In the genomic region with DNA sequence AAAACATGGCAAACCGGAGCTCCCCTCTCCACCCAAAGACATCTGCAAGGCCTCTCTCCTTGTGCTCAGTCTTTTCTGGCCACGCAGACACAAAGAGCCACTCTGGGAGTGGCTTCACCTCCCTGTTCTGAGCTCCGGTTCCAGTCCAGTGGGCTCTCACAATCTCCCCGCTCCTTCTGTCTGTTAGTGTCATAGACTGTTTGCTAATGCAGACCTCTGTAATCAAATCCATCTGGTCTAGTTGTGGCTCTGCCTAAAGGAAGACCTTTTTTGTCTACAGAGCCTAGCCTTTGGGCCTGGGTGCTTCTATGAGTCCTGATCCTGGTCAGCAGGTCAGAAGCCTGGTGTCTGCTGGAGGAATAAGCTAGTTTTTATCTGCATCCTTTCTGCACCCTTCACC, we compare ENCODE assay signal across 31 mouse cellular contexts. TPM values are rescaled to one million over a fixed set of nuclear protein-coding genes. Genes with fewer than 3 reads are reported as not detected.
DNase-seq lines count a peak whose midpoint lies in the region; ATAC-seq and TF ChIP-seq lines count a peak whose summit lies in the region.
"Had no signal": no experiment of that assay in that cellular context is flagged by ENCODE, and none has a peak within 500 bp of the region (broad histone marks: within the 10 kb centered on the region; RNA-seq: fewer than 3 reads in every experiment).

No protein-coding gene starts in this region.

- H3K9me3 ChIP-seq in hindbrain, embryonic 10.5 days: no peaks in the 10 kb centered on the region
- H3K9me3 ChIP-seq in hindbrain, embryonic 16.5 days (ENCODE audit: control insufficient read depth, low read length): no peaks in the 10 kb centered on the region
- H3K9me3 ChIP-seq in midbrain, embryonic 10.5 days (replicated peaks): no peaks in the 10 kb centered on the region
- no peaks in the 10 kb centered on the region for H3K9me3 ChIP-seq in midbrain, embryonic 15.5 days
- no peaks in the 10 kb centered on the region for H3K9me3 ChIP-seq in embryonic facial prominence, embryonic 14.5 days (ENCODE audit: control insufficient read depth, low read length)
- no peaks in the 10 kb centered on the region for H3K9me3 ChIP-seq in stomach, postnatal 0 days (ENCODE audit: control insufficient read depth, low read length)
- H3K9me3 ChIP-seq: embryonic facial prominence, embryonic 12.5 days; forebrain, embryonic 12.5 days; hindbrain, embryonic 13.5 days; liver, embryonic 12.5 days; midbrain, embryonic 13.5 days; neural tube, embryonic 15.5 days had no signal

- peaks cover 20% of the 10 kb centered on the region for H3K27me3 ChIP-seq in hindbrain, embryonic 10.5 days (ENCODE audit: insufficient read depth, poor library complexity, severe bottlenecking)
- peaks cover 4% of the 10 kb centered on the region; the same call in 1 of the 2 replicates for H3K27me3 ChIP-seq in hindbrain, embryonic 16.5 days (replicated peaks; ENCODE audit: control insufficient read depth, insufficient read depth, low read length)
- H3K27me3 ChIP-seq in midbrain, embryonic 10.5 days (ENCODE audit: low read depth, poor library complexity, severe bottlenecking): peaks cover 31% of the 10 kb centered on the region
- peaks cover 6% of the 10 kb centered on the region; the same call in 1 of the 2 replicates for H3K27me3 ChIP-seq in midbrain, embryonic 15.5 days (replicated peaks)
- H3K27me3 ChIP-seq in embryonic facial prominence, embryonic 14.5 days (replicated peaks; ENCODE audit: control insufficient read depth, insufficient read depth, low read length): no peaks in the 10 kb centered on the region
- H3K27me3 ChIP-seq in stomach, postnatal 0 days (ENCODE audit: control insufficient read depth, insufficient read depth, low read length): no peaks in the 10 kb centered on the region
- H3K27me3 ChIP-seq: embryonic facial prominence, embryonic 12.5 days; neural tube, embryonic 15.5 days had no signal

- no peaks in the 10 kb centered on the region for H3K36me3 ChIP-seq in hindbrain, embryonic 10.5 days
- H3K36me3 ChIP-seq in hindbrain, embryonic 16.5 days (ENCODE audit: control insufficient read depth, insufficient read depth, low read length): no peaks in the 10 kb centered on the region
- H3K36me3 ChIP-seq in midbrain, embryonic 10.5 days: no peaks in the 10 kb centered on the region
- H3K36me3 ChIP-seq in midbrain, embryonic 15.5 days (replicated peaks): no peaks in the 10 kb centered on the region
- H3K36me3 ChIP-seq in embryonic facial prominence, embryonic 14.5 days (ENCODE audit: control insufficient read depth, insufficient read depth, low read length): no peaks in the 10 kb centered on the region
- no peaks in the 10 kb centered on the region for H3K36me3 ChIP-seq in stomach, postnatal 0 days (ENCODE audit: control insufficient read depth, insufficient read depth, low read length)
- H3K36me3 ChIP-seq: embryonic facial prominence, embryonic 12.5 days; forebrain, embryonic 12.5 days; hindbrain, embryonic 13.5 days; liver, embryonic 12.5 days; midbrain, embryonic 13.5 days; neural tube, embryonic 15.5 days had no signal

- H3K9ac ChIP-seq in hindbrain, embryonic 16.5 days (ENCODE audit: low read depth, low read length): no peak overlapping the region
- H3K9ac ChIP-seq in midbrain, embryonic 15.5 days: no peak overlapping the region
- H3K9ac ChIP-seq in embryonic facial prominence, embryonic 14.5 days (ENCODE audit: low read depth, low read length): no peak overlapping the region
- no peak overlapping the region for H3K9ac ChIP-seq in stomach, postnatal 0 days (ENCODE audit: low read length)
- H3K9ac ChIP-seq: embryonic facial prominence, embryonic 12.5 days; forebrain, embryonic 12.5 days; hindbrain, embryonic 13.5 days; liver, embryonic 12.5 days; liver, postnatal 0 days; midbrain, embryonic 13.5 days; neural tube, embryonic 15.5 days had no signal

- peaks cover 54% of the 10 kb centered on the region for H3K4me1 ChIP-seq in hindbrain, embryonic 10.5 days (replicated peaks)
- peaks cover 12% of the 10 kb centered on the region for H3K4me1 ChIP-seq in hindbrain, embryonic 16.5 days (ENCODE audit: control insufficient read depth, insufficient read depth, low read depth, low read length)
- peaks cover 56% of the 10 kb centered on the region for H3K4me1 ChIP-seq in midbrain, embryonic 10.5 days
- H3K4me1 ChIP-seq in midbrain, embryonic 15.5 days: peaks cover 18% of the 10 kb centered on the region
- H3K4me1 ChIP-seq in embryonic facial prominence, embryonic 14.5 days (ENCODE audit: control insufficient read depth, insufficient read depth, low read length): peaks cover 23% of the 10 kb centered on the region
- H3K4me1 ChIP-seq in stomach, postnatal 0 days (replicated peaks; ENCODE audit: control insufficient read depth, insufficient read depth): 0 out of 2 replicates have a peak, but pooled peaks cover 3% of the 10 kb centered on the region

- peak overlapping the region; percentile 77 for H3K27ac ChIP-seq in hindbrain, embryonic 10.5 days
- H3K27ac ChIP-seq in hindbrain, embryonic 16.5 days (ENCODE audit: low read depth, low read length): no peak overlapping the region
- H3K27ac ChIP-seq in midbrain, embryonic 10.5 days (replicated peaks): peak overlapping the region; percentile 73
- H3K27ac ChIP-seq in midbrain, embryonic 15.5 days: no peak overlapping the region
- H3K27ac ChIP-seq in embryonic facial prominence, embryonic 14.5 days (replicated peaks; ENCODE audit: low read depth, low read length): no peak overlapping the region
- H3K27ac ChIP-seq in stomach, postnatal 0 days (replicated peaks): 0 out of 2 replicates have a peak overlapping the region, but pooled peaks have one; percentile 13
- H3K27ac ChIP-seq: embryonic facial prominence, embryonic 12.5 days; forebrain, embryonic 12.5 days; hindbrain, embryonic 13.5 days; liver, embryonic 12.5 days; midbrain, embryonic 13.5 days; neural tube, embryonic 15.5 days had no signal

- TF ChIP-seq CTCF in stomach, postnatal 0 days (IDR thresholded peaks at IDR 0.05; ENCODE audit: low read depth): no peak

- no peak for TF ChIP-seq EP300 in stomach, postnatal 0 days (optimal IDR thresholded peaks at IDR 0.05)

- no peak for DNase-seq in hindbrain, embryonic 10.5 days (ENCODE audit: low spot score)
- DNase-seq in midbrain, embryonic 10.5 days (ENCODE audit: low spot score): no peak
- DNase-seq in embryonic facial prominence, embryonic 14.5 days (ENCODE audit: low spot score): peak; percentile 55
- DNase-seq in stomach, postnatal 0 days (ENCODE audit: low spot score): no peak
- no peak for DNase-seq in cerebellum, adult 9-11 months
- DNase-seq in left cerebral cortex, postnatal 14 days (ENCODE audit: low spot score in 2 of 2): no peak
- DNase-seq: adrenal gland, postnatal 14 days; B cell, adult 2 months; cerebellum, adult 11 months; cerebellum, postnatal 10 days; gastrocnemius, postnatal 10 days; heart, postnatal 36 days; kidney, adult 11 months; kidney, postnatal 4 days; liver, postnatal 0 days; lung, postnatal 4 days; retina, postnatal 1 day; right cerebral cortex, postnatal 14 days had no signal

- WGBS in hindbrain, embryonic 10.5 days: 40% methylated on average over 4 of the region's 4 CpGs
- WGBS in hindbrain, embryonic 16.5 days: 57% methylated on average over 4 of the region's 4 CpGs
- WGBS in midbrain, embryonic 10.5 days: 34% methylated on average over 4 of the region's 4 CpGs
- WGBS in midbrain, embryonic 15.5 days: 50% methylated on average over 4 of the region's 4 CpGs
- 37% methylated on average over 4 of the region's 4 CpGs for WGBS in embryonic facial prominence, embryonic 14.5 days
- WGBS in stomach, postnatal 0 days: 48% methylated on average over 4 of the region's 4 CpGs

- no peak for ATAC-seq in hindbrain, embryonic 16.5 days
- ATAC-seq in midbrain, embryonic 15.5 days (replicated peaks): no peak
- no peak for ATAC-seq in embryonic facial prominence, embryonic 14.5 days (ENCODE audit: low read depth)
- no peak for ATAC-seq in stomach, postnatal 0 days (ENCODE audit: low FRiP score, low TSS enrichment)
- ATAC-seq: activated CD4-positive, CD25-positive, alpha-beta regulatory T cell, adult 4 months; liver, embryonic 12.5 days; liver, postnatal 0 days; lung, postnatal 0 days; midbrain, embryonic 13.5 days had no signal

- no peak overlapping the region for H3K4me3 ChIP-seq in hindbrain, embryonic 10.5 days
- no peak overlapping the region for H3K4me3 ChIP-seq in hindbrain, embryonic 16.5 days (ENCODE audit: low read length)
- no peak overlapping the region for H3K4me3 ChIP-seq in midbrain, embryonic 10.5 days
- H3K4me3 ChIP-seq in midbrain, embryonic 15.5 days: no peak overlapping the region
- H3K4me3 ChIP-seq in embryonic facial prominence, embryonic 14.5 days (ENCODE audit: low read depth, low read length): no peak overlapping the region
- H3K4me3 ChIP-seq in stomach, postnatal 0 days (ENCODE audit: low read depth, low read length): no peak overlapping the region
- H3K4me3 ChIP-seq: embryonic facial prominence, embryonic 12.5 days; erythroblast, embryonic 14.5 days; forebrain, embryonic 12.5 days; hindbrain, embryonic 13.5 days; liver, embryonic 12.5 days; megakaryocyte, embryonic 14.5 days; midbrain, embryonic 13.5 days; neural tube, embryonic 15.5 days had no signal

- intact Hi-C loops in left cerebral cortex, postnatal 14 days (cut with DNase I): no loop called here

- H3K4me2 ChIP-seq in hindbrain, embryonic 16.5 days (ENCODE audit: low read length): no peak overlapping the region
- no peak overlapping the region for H3K4me2 ChIP-seq in midbrain, embryonic 15.5 days
- H3K4me2 ChIP-seq in embryonic facial prominence, embryonic 14.5 days (ENCODE audit: low read depth, low read length): no peak overlapping the region
- H3K4me2 ChIP-seq in stomach, postnatal 0 days (replicated peaks; ENCODE audit: low read depth): no peak overlapping the region
- H3K4me2 ChIP-seq: embryonic facial prominence, embryonic 12.5 days; forebrain, embryonic 12.5 days; heart, embryonic 11.5 days; hindbrain, embryonic 13.5 days; liver, embryonic 12.5 days; midbrain, embryonic 13.5 days; neural tube, embryonic 15.5 days had no signal

RNA-seq across cellular contexts. Expression of a gene that starts 56.7 kb away (rescaled TPM):
- 4.9 and 6.0 TPM in 2 replicates for polyA plus RNA-seq in hindbrain, embryonic 10.5 days (2016; fragmentation: Nextera tagmentation; extraction: Ambion mirVana)
- polyA plus RNA-seq in hindbrain, embryonic 16.5 days (2015; fragmentation: Nextera tagmentation; extraction: Ambion mirVana): 4.1 and 4.6 TPM in 2 replicates
- polyA plus RNA-seq in midbrain, embryonic 10.5 days (2016; fragmentation: Nextera tagmentation; extraction: Ambion mirVana): 5.6 and 5.9 TPM in 2 replicates
- 6.8 and 6.9 TPM in 2 replicates for polyA plus RNA-seq in midbrain, embryonic 15.5 days (2015; fragmentation: Nextera tagmentation; extraction: Ambion mirVana)
- polyA plus RNA-seq in embryonic facial prominence, embryonic 14.5 days (2014; fragmentation: Nextera tagmentation; extraction: Ambion mirVana): 5.4 and 5.9 TPM in 2 replicates
- polyA plus RNA-seq in stomach, postnatal 0 days (2015; fragmentation: Nextera tagmentation; extraction: Ambion mirVana): 3.3 and 3.9 TPM in 2 replicates
- total RNA-seq in left cerebral cortex, postnatal 14 days (2021): 10 to 100 TPM; 53.0 to 60.0 TPM

Comparison
In these comparisons a context has a peak if more than half of its experiments do, and no peak if none do; other contexts are left out.
1. H3K27ac ChIP-seq: peak in hindbrain, embryonic 10.5 days (single experiment), midbrain, embryonic 10.5 days (single experiment) and stomach, postnatal 0 days (single experiment); none in hindbrain, embryonic 16.5 days (single experiment), midbrain, embryonic 15.5 days (single experiment) and embryonic facial prominence, embryonic 14.5 days (single experiment).